Mouse (Mus musculus): ENCODE results near the gene Cyb5r3.
"Not testable (repeated sequence)": the region's sequence is repeated elsewhere in the genome, so short reads cannot be mapped to it uniquely, and the experiment has no call there.

The Cyb5r3 gene

DNA sequence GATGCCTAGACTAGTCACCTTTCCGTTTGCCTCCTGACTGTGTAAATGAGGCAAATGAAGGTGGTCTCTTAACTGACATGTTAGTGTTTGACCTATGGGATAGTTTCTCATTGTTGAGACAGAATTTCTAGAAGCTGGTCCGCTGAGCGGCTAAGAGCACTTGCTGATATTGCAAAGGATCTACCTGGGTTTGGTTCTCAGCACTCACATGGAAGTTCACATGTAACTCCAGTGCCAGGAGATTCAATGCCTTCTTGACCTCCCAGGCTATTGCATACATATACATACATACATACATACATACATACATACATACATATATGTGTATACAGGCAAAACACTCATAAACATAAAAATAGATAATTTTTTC lies 22.3 kb downstream of the Cyb5r3 start:
- DNase-seq: no peak

DNA sequence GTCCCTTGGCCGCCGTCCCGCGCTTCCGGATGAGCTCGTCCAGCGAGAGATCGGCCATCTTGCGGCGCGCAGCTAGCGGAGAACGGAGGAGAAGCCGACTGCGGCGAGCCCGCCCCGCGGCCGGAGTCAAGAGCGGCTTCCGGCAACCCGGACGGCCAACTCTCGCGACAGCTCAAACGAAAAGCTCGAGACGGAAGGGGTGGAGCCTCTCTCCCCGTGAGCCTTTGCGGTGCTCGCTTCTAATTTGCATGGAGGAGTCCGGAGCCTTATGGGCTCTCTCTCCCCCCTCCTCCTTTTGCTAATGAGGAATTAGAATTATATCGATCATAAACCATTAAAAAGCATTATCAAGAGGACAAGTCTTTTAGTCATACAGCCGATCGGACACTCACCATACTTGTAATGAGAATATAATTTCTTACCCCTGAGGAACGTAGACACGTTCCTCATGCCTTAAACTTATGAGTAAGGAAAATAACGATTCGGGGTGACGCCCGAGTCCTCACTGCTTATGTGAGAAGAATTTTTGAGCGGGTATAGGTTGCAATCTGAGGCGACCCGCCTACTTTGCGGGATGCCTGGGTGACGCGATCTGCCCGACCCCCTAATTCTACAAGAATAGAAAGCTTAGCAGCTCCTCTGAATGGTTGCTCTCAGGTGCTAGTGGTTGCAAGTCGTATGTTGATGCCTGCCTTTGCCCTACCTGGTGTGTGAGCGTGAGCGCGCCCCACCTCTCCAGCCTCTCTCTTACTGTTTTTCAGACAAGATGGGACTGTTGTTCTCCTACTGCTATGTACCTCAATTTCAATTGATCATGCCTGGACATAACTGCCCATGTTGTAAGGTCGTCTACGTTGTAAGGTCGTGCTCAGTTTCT lies 23.0 kb downstream of the Cyb5r3 start, which contains the start of gene Poldip3:
Gene Poldip3, minus strand, starts transcription at position 189 of the 877 bp plus-strand sequence.
- peak; percentile 98 to 99 for DNase-seq

DNA sequence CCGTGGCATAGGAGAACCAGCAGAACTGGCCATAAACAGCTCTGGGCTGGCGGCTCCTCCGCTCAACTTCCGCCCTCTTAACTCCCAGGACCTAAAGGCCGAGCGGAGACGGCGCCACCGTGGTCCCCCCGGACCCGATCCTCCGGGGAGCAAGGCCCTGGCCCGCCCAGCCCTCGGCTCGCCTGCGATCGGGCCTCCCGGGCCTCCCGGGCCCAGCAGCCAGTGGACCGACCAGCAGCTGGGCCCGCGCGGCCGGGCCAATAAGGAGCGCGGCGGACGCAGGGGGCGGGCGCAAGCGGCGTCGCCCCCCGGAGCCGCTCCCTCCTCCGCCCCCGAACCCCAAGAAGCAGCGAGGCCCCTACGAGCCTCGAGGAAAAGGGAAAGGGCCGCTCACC lies 23.6 kb downstream of the Cyb5r3 start:
- DNase-seq: no peak

DNA sequence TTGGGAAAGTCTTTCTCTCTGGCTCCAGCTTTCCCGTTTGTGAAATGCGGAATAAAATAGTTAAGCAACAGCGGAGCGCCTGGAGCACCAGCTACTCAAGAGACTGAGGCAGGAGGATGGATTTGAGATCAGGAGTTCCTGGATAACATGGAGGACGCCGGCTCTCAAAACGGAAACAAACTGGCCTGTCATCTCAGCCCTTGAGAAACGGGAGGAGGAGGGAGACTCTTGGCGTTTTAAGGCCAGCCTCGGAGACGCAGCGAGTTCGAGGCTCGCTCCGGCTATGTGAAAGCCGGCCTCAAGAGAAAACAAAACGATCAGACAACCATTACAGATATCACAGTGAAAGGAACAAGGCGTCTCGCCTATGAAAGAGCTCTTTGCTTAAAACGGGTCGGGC lies 24.0 kb downstream of the Cyb5r3 start:
- DNase-seq: no peak

DNA sequence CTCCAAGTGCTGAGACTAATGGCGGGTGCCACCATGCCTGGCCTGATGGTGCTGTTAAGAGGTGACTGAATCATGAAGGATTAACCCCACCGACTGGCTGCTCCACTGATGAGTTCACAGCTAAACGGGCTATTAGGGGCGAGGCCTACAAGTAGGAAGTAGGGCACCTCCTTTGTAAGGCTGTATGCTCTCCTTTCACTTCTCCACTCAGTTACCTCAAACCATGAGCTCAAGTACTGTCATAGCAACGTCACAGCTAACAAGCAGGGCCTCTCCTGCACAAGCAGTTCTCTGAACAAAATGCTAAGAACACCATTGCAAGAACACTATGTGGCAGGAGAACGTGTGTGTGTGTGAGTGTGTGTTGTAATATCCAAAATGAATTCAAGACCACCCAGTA lies 26.9 kb downstream of the Cyb5r3 start:
- DNase-seq: no peak

DNA sequence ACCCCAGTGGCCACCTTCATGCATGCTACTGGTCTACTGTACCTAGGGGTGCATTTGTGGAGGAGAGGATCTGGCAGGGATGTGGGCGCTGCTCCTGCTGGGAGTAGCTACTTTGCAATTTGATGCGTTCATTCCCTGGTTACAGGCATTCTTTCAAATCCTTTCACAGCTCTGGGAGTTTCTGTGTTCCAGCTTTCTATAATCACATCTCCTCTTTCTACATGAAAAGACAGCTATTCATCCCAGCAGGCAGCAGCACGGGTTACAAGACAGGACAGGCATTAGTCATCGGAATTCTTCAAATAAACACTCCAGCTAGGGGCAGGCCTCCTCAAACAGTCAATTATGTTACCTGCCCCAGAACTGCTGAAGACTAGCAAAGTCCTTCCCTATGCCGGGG lies 29.5 kb downstream of the Cyb5r3 start:
- no peak for DNase-seq

DNA sequence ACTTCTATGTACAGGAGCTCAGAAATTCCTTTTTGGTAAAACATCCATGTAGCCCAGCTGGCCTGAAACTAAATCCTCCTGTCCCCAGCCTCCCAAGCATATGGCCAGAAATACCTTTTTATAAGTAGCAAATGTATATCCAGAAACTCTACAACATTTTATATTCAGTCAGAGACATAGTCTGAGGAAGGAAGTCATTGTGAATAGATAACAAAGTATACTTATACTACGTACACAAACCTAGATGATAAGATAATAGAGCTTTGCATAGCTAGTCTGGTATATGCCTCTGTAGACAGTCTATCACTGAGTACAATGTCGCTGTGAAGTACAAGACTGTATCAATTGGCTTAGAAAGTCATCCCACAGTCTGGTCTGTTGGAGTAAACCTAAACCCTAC lies 36.7 kb downstream of the Cyb5r3 start:
- no peak for DNase-seq

DNA sequence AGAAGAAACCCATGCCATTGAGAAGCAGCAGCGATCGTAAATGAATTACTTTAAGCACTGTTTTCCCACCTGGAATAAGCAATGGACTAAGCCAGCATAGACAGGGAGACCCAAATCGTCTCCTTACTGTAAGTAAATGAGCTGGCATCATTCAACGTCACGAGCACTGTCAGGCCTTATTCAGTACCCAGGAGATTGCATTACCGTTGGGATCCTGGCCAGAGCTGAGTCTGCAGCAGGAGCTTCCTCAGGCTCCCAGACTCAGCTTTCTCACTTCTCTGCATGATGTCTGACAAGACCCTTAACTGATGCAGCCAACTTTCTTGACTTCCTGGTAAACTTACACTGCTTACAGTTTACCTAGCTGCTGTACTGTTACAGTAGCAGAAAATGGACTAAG lies 37.7 kb downstream of the Cyb5r3 start:
- no peak for DNase-seq

DNA sequence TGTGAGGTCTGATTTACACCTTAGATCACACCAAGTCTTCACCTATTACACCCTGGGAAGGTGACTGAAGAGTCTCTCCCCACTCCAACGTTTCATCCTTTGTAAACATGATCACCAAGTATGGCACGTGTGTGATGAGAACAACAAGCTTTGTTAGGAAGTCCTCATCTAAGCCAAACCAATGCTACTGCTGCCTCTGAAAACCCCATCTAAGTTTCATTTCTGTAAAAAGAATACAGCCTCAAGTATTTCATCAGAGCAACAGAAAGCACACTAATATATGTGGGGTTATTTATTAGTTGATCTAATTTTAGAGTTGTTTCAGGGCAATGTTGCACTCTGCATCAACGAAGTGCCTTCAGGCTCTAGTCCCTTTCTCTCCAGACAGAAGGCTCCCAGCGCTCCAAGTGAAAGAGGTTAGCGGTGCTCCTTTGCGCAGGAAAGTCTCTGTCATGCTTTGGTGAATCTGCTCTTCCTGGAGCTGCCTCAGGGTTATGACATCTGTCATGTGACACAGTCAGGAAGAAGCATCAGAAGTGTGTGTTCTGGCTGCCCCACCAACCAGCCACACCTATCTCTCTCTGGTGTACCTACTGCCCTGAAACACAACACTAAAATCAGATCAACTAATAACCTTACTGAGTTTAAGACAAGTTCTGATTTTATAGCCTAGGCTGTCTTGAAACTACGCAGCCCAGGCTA lies 42.7 kb downstream of the Cyb5r3 start:
- no peak for DNase-seq

DNA sequence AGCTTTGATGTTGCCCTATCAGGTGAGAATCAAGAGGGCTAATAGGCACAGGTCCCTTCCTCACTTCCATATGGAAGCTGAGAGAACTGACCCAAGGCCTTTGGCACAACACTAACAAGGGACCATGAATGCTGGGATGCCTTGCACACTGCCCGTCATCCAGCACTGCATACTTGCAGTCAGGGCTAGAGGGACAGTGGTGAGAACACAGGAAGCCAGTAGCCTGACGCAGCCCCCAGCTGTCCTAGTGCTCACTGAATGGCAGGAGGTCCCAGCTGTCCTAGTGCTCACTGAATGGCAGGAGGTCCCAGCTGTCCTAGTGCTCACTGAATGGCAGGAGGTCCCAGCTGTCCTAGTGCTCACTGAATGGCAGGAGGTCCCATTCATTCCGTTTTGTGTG lies 45.4 kb downstream of the Cyb5r3 start:
- not testable (repeated sequence) for DNase-seq

DNA sequence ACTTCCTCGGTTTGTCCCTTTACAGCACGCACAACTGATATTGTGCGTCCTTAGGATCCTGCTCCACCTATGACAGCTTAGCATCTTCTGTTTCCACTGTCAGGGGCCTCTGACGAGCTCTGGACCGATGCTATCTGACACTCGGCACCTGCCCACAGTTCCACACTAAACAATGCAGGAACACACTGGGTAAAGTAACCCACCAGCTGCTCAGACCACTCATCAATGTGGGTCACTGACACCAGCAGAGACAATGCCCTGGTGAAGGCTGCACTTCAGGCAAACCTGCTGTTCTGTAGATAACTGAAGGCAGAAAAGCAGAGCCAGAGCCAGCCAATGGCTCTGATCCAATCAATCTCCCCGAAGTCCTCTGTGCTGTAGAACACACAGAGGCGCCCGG lies 45.8 kb downstream of the Cyb5r3 start:
- no peak for DNase-seq

DNA sequence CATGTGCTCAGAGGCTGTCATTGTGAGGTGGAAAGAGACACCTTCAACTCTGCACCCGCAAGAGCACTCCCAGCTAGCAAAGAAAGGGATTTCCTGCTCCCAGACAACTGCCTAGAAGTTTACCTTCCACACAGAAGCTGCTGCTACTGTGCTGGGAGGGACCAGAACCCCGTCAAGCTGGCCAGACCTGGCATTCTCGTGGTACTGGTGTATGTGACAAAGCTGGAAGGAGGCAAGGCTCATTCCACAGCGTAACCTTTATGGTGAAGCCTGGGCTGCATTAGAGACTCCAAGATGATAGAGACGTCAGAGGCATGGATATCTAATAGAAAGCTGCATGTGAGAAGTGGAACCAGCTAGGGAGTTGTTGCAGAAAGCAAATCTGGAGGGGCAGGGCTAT lies 47.8 kb downstream of the Cyb5r3 start:
- no peak for DNase-seq

DNA sequence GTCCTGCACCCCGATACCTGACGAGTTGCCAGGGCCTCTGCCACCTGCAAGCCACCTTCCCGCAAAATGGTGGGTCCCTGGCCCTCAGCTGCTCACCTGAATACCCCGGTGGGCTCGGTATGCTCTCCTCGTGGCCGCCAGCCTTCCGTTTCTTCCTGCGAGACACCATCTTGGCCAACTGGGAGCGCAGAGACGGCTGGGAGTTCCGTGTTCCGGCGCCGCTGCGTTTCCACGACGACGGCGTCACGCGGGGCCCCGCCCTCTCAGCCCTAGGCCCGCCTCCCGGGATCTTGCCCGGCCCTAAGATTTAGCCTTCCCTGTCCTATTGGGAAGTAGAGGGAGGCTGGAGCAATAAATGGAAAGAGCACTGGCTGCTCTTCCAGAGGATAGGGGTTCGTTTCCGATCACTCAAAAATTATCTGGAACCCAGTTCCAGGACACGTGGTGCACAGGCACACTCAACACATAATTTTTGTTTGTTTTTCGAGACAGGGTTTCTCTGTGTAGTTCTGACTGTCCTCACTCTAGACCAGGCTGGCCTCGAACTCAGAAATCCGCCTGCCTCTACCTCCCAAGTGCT lies 49.7 kb downstream of the Cyb5r3 start, which contains the start of gene Rrp7a:
Gene Rrp7a, minus strand, starts transcription at position 236 of the 580 bp plus-strand sequence.
- peak; percentile 95 to 96 for DNase-seq

DNA sequence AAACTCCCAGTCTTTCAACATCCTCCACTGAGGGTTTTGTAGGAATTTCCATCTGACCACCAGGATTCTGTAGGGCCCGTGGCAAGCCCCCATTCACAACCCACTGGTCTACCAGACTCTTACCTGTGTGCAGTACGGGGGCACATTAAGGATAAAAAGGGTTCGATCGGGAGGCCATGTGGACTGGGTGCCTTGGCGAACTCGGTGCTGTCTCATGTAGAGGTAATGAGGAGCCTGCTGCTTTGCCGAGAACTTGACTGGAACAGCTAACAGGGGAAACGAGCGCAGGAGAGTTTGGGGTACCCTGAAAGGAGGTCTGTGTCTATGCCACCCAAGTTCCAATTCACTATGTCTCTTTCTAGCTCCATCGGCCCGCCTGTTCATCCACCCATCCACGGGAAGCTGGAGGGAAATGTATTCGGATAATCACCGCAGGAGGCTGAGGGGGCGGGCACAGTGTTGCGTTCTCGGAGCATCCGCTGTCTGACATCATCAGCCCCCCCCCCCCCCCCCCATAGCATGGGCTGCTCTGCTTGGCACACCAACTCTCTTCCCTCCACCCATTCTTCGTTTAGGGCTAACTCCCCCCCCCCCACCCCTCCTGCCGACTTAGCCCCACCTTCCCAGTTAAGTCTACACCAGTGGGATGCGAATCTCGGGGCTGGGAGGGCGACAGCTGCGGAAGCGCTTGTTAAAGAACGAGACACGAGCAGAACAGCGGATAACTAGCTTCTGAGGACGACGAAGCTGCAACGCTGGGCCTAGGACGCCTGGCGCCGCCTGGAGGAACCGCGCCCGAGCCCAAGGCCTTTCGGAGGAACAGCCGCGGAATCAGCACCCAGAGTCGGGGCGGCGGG lies 50.5 kb downstream of the Cyb5r3 start:
- DNase-seq: peak; percentile 62 to 74

DNA sequence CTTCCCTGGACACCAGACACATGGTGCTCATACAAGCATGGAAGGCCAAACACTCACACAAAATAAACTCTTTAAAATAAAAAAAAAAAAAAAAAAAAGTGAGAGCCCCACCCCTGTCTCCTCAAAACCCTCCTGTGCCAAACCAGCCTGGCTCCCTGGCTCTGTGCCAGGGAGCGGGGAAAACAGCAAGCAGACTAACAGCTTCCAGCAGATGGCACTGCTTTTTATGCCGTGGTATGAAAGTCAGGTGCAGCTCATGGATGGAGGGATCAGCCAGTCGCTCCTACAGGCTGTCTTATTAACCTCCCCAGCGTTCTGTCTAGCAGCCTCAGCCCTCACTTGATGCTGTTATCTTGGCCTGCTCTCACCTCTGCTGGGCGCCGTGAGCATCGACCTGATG lies 54.0 kb downstream of the Cyb5r3 start:
- peak; percentile 62 to 75 for DNase-seq

DNA sequence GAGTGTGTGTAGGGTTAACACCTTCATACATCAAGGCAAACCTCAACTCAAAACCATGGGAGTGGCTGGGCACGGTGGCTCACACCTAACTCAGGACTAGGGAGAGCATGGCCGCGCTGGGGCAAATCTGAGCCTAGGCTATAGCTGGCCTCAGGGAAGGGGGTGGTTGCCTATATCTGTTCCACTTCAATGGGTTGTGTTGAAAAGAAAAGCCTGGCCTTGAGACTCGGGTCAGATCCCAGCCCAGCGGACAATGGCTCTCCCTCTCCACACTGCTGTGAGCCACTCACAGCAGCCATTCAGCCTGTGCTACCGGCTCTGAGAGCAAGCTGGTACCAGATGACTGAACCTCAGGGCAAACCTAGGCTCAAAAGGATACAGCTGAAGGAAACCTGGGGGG lies 57.3 kb downstream of the Cyb5r3 start:
- no peak for DNase-seq

DNA sequence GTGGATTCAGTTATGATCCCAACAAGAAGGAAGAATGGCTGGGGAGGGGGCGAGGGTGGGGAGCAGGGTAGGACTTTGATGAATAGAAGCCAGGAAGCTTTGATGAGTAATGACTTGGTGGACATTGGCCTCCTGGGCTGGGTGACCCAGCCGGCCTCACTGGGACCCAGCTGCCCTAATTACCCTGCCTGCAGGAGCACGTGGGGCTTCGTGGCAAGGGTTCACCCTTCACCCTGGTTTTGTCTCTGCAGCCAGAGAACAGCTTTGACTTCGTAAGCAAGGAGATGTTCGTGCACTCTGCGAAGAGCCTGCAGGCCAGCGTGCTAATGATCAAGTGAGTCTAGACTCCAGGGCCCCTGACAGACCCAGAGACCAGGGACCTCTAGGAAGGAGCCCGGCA lies 58.3 kb downstream of the Cyb5r3 start:
- DNase-seq: no peak

DNA sequence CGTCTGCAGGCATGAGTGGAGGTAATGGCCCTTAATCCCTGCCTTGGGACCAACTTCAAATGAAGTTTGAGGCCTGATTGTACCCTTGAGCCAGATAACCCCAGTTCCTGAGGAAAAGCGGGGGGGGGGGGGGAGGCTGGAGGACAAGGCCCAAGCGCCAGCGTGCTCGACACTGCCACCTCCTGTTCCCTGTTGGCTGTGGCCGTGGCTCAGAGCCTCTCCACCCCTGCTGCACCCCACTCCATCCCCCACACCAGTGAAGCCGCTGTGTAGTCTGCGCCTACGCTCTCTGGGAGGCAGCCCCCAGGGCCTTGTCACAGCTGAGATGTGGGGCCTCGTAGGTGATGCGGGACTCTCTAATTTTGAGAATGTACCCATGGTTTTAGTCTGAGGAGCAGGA lies 59.5 kb downstream of the Cyb5r3 start:
- peak; percentile 89 to 90 for DNase-seq

DNA sequence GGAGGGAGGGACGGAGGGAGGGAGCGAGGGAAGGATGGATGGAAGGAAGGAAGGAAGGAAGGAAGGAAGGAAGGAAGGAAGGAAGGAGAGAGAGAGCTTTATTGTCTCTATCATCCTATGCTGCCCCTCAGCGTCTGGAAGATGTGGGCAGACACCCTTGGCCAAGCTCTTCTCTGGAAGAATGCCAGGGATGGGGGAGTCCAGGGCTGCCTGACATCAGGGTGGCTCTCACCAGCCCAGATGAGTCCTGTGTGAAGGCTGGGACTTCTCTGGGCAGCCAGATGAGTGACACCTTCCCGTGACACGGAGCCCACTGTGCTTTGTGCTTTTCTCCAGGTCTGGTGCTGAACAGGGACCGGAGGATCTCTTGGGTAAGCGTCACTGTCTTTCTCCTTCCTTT lies 60.5 kb downstream of the Cyb5r3 start:
- no peak for DNase-seq

DNA sequence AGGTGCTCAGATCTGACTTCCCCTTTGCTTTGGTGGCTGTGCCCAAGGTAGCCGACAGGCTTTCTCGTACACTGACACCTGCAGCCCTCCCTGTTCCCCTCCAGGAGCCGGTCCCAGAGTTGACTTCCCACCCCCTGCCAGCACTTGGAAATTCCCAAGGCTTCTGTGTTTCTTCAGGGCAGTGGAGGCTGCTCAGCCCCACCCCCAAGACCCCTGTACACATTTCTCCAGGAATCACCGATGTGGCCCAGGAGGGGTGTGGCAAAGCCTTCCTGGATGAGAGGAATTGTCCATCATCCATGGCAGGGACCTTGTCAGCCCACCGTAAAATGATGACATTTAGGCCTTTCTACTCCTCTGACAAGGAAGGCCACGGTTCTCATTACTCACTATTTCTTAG lies 61.1 kb downstream of the Cyb5r3 start:
- no peak for DNase-seq

DNA sequence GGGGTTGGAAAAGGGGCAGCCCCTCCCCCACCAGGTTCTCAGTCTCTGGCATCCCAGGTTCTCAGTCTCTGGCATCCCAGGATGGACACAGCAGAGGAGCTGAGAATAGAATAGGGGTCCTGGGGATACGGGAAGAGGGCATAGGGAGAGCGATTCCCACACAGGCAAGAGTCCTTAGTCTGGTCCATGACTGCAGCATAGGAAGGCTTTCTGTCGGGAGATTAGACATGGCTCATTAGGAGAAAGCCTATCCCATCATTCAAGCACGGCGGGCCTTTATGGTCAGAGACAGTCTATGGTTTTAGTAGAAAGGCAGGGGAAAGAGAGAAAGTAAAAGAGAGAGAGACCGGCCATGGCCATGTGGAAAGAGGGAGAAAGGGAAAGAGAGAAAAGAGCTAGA lies 64.6 kb downstream of the Cyb5r3 start:
- no peak for DNase-seq

DNA sequence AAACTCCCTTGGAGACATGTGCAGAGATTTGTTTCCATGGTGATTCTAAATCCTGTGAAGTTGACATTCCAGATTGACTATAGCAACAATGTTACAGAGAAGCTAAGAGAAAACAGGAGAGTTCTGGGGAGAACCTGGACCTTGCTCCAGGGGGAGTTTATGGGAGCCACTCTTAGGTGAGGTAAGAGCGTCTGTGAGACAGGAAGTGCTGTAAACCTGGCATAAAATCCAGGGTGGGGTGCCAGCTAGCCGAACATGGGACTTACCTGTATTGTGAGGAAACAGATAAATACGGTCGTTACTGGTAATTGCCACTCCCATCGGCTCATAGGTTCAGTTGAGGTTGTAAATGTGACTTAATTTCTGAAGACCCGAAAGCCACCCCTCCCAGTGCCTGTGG lies 66.0 kb downstream of the Cyb5r3 start:
- DNase-seq: no peak
